Mouse (Mus musculus) neutrophil, adult 5-6 weeks (primary cell): ENCODE results near the gene Dnal4. TPM values are rescaled to one million over a fixed set of nuclear protein-coding genes. Genes with fewer than 3 reads are reported as not detected.
A peak's percentile ranks its signal among the peaks of the same experiment; 100 is the strongest.

Source experiments
- ATAC-seq: fragments of 151-379, 151-347 bp; 2 replicates; pipeline ENCODE4 v1.8.0; 2017; ENCODE audit warnings: mild to moderate bottlenecking, moderate TSS enrichment; ENCODE audit not compliant: insufficient number of reproducible peaks, poor library complexity, low FRiP score, severe bottlenecking; ENCODE audit errors: extremely low read depth
- total RNA-seq: library from RNA; stranded (forward); fragments of 200-1000 nt; gene quantifications from 2 replicates; pipeline ENCODE4 v1.2.3, GENCODE M21; 2017

Gene Dnal4
- total RNA-seq, 1 experiment from 2014 or later: 11.6 TPM

DNA sequence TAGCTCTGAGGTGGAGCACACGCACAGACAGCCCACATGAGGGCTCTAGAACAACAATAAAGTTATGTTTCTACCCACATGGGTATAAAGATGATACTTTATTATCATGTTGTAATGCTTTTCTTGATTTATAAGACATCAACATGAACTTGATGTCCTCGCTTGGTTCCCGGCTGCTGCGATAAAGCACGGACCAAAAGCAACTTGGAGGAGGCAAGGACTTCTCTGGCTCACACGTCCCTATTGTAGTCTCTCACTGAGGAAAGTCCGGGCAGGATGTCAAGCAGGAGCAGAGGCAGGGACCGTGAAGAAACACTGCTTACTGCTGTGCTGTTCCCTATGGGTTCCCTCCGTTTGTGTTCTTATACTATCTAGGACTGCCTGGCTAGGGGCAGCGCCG lies 33.6 kb downstream of the Dnal4 start:
- ATAC-seq: no peak

DNA sequence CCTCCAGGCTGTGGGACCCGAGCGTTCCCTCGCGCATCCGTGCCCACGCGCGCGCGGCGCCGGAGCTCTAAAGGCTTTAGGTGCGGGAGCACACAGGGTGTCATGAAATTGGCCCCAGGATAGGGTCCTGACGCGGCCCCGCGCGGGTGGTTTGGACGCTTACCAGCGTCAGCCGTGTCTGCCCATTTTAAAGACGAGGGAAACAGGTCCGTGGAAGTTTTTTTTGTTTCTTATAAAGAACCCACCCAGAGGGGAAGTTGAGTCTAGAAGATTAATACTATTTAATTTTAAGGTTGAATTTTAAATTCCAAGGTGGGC lies 35.0 kb downstream of the Dnal4 start:
- no peak for ATAC-seq

DNA sequence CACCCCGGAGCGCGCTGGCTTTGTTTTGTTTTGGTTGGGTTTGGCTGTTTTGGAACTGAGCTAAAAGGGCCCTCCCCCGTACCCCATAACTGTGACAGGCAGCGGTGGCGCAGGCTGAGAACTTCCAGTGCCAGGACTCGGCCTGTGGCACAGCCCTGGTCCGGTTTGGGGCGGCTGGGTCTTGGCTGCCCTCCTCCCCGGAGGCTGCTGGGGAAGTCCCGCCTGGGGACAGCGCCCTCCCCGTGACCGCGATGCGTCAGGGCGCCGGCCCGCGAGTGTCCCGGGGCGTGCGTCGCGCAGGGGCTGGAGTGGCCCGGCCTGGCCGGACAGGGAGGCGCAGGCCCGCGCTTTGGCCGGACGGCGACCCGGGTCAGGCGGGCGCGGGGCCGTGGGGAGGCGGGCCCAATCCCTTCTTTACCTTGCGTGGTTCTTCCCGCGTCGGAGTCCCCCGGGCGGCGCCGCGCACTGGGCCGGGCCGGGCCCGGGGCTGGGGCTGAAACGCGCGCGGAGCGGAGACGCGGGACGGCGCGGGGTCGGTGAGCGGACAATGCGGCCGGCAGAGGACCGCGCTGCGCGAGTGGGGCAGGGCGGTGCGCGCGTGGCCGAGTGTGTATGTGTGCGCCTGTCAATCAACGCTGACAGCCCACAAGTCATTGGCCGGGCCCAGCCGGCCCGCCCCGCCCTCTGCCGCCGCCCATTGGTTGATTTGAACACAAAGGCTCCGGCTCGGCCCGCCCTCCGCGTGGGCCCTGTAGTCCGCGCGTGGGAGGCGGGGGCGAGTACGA lies 35.5 kb downstream of the Dnal4 start, which contains the start of gene Sun2:
Gene Sun2, minus strand, starts transcription at position 616 of the 785 bp plus-strand sequence.
- peak; percentile 68 for ATAC-seq

DNA sequence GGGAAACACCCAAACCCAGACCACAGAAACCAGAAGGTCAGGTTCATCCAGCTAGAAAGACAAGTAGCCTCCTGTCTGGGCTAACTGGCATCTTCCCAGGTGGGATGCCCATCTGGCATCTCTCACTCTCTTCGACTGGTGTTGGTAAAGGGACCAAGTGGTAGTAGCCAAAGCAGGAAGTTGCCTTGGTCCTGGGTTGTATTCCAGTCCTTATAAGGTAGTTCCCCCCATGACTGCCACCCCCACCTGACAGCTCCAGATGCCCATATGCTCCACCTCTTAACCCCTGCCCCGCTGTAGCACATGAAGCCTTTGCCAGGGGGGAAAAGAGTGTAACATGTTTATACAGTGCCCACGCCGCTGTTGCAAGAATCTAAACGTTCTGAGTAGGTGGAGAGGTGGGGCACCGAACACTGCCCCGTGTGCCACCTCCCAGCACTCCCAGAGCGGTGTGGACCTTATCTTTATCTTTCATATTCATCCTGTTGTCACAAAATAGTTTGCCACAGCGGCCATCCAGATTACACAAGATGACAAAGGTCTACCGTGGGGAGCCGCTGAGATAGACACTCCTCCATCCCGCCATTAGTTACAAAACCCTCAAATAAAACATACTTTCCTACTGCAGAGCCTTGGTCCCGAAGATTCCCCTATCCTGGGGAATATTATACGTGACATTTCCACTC lies 36.3 kb downstream of the Dnal4 start:
- peak; percentile 61 for ATAC-seq

DNA sequence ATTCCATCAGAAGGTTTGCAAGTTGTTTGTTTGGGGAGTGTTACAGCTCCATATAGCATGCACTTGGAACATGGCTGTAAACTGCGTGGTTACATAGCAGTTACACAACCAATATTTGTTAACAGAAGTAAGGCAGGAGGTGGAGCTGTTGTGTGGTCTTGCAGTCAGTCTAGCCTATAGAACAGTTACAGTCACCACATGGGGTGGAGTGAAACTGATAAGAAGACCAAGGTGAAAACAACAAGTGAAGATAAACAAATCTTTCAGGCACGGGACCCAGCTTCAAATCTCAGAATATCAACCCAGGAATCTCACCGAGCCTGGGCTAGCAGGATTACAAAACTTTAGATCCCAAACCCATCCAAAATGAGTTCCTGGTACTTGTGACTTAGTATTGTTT lies 36.9 kb downstream of the Dnal4 start:
- ATAC-seq: peak; percentile 22; the same call in 1 of the 2 replicates

DNA sequence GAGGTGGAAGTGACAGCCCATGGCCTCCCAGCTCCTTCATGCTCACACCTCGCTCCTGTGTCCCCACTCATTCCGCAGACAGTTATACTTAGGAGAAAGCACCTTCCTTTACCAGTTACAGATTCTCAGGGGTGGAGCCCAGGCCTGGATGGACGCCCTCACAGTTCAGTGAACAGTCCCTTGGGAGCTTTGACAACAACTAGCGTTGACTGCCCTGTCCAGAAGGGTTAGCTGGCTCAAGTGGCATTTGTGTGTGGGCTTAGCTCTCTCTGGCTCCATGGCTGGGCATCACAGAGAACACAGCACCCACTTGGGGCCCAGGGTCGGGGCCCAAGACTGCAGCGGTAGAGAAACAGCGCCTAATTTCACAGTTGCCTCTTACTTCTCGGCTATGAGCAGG lies 43.3 kb downstream of the Dnal4 start:
- ATAC-seq: no peak

DNA sequence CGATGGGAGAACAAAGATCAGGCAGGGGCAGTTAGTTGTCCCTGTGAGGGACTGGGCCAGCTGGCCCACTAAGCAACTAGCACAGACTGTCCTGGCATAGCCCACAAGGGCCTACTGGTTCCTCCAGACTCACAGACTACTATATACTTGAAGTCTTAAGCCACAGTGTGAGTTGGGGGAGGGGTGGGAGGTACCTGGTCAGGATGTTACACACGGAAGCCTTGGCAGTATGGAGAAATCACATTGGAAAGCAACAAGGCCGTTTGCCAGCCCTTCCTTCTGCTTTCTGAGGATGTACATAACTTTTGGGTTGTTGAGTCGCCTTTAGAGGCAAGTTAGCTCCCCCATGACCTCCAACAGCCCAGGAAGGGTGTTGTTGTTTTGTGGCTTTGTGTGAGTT lies 44.0 kb downstream of the Dnal4 start:
- peak; percentile 68 for ATAC-seq

DNA sequence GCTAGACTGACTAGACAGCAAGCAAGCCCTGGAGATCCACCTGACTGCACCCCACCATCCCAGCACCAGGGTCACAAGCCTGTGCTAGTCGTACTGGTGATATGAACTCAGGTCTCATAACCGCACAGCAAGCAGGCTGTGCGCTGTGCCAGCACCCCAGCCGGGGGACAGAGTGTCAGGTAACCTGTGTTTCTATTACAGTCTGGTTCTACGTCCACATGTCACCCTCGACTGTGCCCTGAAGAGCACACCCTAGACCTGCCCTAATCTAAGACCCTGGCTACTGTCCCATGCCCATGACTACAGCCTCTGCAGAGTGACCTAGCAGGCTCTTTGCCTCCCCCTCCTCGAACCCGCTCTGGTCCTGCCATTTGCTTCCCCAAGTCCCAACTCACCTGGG lies 44.5 kb downstream of the Dnal4 start:
- no peak for ATAC-seq

DNA sequence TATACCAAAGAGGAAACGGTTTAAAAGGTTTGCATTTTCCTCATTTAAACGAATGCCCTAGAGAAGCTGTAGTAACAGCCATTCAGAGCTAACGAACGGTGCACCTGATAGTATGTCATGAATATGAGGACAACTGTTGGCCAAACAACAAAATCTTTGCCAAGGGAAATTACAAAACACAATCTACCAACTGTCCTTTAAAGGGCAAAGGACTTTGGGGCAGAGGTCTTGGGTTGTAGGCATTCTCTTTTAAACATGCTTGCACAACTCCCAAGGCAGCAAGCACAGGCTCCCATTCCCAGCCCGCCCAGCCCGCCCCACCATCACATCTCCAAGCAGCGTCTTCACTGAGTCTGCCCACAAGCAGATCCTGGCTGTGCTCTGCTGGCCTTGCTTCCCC lies 46.1 kb downstream of the Dnal4 start:
- no peak for ATAC-seq

DNA sequence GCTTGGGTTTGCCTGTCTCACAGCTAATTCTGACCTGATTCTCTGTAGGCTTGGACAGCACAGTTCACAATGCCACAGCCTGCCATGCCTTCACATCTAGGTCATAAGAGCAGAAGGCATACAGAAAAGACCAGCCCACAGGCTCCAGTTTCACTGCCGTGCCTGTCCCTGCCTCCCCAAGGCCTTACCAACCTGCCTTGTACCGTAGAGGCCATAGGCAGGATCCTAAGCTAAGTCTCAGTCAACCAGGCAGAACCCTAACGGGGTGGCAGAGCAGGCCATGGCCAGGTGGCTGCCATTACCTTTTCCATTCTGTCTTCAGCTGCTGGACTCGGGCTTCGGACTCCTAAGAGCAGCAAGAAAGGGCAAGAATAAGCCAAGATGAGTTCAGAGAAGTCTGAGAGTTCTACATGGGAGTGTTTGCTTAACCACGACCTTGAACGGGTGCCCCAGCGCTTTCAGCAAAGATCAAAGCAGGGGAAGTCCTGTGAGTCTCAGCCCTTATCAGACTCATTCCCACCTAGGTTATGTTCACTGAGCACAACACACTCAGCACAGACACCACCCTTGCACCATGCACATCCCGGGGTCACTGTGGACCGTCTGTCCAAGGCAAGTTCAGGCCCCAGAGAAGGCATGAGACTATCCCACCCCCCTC lies 48.8 kb downstream of the Dnal4 start:
- ATAC-seq: no peak

DNA sequence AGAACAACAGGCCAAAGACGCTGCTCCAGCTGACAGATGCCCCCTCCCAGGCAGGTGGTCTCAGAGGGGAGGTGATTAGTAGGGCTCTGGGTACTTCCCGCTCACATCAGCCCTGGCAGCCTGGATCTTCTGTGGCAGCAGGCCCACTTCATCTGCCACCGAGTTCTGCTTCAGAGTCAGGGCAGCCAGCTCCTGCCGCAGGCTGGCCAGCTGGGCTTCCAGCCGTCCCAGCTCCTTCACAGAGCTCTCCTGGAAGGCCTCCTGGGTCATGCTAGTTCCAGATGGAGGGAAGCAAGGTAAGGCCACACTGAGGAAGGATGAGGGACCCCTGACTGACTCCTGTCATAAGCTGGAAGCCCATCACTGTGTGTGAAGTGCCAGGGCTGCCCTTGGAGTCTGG lies 49.3 kb downstream of the Dnal4 start:
- no peak for ATAC-seq

DNA sequence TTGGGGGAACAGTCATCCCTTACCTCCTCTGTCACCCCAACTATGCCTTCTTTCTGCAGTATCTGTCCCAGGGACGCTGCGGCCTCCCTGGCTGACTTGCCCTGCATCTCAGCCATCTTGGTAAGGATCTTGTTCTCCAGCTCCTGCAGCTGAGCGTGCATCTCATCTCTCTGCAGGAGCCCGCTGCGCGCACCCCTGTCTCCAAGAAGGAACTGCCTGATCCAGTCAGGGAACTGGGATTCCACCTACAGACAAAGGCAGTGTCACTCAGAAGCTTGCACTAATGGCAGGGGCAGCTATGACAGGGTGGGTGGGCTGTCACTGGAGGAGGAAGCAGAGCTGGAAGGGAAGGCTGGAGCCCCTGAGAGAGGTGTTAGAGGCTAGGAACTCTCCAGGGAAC lies 49.8 kb downstream of the Dnal4 start:
- ATAC-seq: no peak

DNA sequence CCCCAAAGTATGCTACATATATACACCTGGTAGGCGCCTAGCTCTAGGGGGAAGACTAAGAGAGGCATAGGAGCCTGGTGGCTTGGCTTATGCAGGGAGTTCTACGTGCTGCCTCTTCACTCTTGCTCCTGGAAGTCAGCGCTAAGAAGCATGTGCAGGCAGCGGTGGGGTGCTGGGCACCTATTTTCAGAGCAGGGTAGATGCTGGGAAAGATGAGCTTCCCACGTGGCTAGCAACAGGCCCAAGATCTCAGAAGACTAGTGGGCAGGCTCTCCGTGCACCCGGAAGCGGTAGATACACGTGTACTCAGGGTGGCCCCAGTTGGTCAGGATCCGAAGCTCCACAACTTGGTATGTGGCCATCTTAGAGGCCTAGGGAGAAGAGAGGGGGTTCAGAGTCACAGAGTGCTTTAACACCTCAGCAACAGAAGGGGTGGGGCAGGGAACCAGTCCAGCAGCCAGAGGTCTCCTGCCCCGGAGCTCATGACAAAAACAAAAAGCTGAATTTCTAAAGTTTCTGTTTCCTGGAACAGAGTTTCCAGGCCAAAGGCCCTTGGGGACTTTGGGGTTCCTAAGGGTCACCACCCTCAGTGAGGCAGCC lies 52.4 kb downstream of the Dnal4 start:
- ATAC-seq: no peak

DNA sequence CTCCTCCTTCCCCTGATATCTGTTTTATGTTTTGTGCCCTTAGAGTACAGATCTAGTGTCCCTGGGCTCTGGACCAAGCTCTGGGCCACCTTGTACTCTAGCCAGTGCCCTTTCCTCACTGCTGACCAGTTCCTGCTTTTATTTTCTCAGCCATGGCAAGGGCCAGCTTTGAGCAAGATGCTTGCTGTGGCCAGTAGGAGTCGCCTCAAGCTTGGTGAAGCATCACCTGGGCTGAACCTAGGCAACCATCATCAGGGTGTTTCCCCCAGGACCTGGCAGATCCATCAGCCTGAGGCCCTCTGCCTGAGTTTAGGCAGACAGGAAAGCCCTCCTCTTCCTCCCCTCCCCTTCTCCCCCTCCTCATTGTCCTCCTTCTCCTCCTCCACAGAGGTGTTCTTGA lies 54.2 kb downstream of the Dnal4 start:
- peak; percentile 74 for ATAC-seq

DNA sequence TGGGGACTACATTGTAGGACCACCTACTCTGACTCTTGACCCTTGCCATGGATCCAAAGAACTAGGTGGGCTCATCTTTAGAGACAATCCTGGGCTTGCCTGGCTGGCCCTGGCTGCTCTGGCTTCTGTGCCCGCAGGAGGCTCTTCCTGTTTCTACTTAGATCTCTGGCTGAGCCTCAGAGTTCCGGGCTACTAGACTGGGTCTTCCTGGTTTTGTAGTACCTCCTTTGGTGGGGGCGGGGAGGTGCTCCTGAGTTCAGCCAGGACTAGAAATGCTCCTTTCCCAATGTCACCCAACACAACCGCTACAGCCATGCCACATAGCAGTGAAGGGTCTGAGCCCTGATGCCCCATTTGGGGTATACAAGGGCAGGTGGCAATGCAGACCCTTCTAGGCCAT lies 56.9 kb downstream of the Dnal4 start:
- no peak for ATAC-seq

DNA sequence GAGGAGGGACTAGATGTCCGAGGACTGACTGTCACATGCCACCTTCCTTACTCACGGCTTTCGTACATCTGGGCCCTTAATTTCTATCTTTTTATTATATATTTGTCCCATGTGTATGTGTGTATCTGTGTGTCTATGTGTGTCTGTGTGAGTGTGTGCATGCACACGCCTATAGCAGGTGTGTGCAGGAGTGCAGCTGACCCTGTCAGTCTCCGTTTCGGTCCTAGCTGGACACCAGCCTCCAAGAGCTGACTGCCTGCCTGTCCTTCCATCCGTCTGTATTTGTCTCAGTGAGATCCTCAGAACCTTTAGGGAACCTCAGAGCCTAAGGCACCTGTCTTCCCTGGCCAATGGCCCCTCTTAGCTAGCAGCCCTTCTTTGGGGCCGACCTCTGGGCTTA lies 57.4 kb downstream of the Dnal4 start:
- no peak for ATAC-seq

DNA sequence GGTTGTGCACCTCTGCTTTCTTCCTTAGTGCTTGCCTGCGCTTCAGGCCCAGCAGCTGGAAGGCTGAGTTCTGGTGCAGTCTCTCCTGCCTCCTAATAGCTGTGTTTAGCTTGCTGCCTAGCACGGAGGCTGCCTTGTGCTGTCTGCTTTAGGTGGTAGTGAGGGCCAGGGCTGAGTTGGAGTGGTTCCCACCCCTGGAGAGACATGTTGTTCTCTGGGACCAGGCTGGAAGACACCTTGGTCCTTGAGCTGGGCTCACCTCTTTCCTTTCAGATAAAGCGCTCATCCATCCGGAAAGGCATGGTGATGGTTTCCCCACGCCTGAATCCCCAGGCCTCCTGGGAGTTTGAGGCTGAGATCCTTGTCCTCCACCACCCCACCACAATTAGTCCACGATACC lies 60.9 kb downstream of the Dnal4 start:
- ATAC-seq: no peak

DNA sequence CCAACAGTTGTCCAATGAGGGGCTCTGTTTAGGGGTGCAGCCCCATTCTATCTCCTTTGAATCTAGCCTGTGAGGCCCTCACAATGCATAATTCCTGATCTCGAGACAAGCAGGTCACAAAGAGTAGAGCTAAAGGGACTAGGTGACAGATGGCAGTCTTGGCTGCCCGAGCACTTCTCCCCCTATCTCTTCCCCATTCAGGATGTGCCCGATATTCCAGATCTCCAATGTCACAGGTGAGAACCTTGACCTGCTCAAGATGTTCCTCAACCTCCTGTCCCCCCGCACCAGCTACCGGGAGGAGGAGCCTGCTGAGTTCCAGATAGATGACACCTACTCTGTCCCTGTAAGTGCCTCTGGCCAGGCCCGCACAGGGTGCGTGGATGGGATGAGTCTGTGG lies 62.0 kb downstream of the Dnal4 start:
- no peak for ATAC-seq
